Mouse (Mus musculus): ENCODE measurements around the gene Ext2.

Gene Ext2

DNA sequence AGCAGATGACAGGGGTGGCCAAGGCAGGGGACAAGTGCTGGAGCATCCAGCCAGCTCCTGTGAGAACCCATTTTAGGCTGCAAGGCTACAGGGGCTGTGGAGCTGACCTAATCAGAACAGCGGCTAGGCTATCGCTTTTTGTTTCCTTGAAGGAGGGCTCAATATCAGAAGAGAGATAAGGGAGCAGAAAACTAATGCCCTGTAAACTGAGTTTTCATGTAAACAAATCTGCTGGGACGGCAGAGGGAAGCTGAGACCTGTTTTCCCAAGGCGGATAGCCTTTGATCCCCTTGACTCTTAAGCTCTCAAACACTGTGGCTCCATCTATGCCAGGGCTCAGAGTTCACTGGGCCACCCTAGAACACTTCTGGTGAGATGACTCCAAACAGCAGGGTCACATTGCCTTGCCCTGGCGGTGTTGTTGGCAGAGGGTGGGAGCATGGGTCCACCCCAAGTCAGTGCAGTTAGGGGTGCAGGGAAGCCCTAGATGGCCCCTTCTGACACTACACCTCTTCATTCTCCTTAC, 83.3 kb downstream of the Ext2 start:
- DNase-seq (ENCODE audit: low spot score in 2 of 2), result no peak

DNA sequence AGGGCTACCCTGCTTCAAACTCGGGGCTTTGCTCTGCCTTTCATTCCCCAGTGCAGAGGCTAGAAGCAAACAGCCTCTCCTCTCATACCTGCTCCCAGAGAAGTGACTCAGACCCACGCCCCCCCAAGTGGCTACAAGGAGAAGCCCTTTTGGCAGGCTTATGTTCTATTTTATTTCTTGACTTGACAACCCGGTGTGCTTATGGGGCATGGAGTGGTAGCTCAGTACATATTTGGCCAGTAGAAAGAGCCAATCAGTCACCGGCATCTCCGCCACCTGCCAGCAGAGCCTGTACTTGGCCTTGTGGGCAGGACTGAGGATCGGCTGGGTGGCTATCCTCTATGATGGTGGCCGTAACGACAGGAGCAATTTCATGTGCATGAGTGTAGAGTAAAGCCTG, 85.2 kb downstream of the Ext2 start:
- no peak for DNase-seq (ENCODE audit: low spot score in 2 of 2)

DNA sequence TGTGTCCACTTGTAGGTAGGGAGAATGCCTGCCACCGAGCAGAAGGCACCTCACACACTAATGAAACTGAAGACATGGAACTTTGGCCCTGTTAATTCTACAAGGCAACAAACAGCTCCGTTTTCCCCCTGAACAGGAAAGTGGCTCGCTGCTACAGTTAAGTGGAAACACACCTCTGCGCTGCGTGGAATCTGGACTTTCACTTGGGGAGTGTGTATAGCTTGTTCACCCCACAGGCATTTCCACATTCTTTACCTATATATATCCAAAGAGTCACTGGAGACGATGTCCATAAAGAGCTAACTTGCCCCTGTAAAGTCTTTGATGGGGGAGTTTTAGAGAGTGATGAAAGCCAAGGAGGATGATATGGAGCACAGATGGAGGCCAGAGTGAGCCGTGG, 89.7 kb downstream of the Ext2 start:
- no peak for DNase-seq (ENCODE audit: low spot score in 2 of 2)

DNA sequence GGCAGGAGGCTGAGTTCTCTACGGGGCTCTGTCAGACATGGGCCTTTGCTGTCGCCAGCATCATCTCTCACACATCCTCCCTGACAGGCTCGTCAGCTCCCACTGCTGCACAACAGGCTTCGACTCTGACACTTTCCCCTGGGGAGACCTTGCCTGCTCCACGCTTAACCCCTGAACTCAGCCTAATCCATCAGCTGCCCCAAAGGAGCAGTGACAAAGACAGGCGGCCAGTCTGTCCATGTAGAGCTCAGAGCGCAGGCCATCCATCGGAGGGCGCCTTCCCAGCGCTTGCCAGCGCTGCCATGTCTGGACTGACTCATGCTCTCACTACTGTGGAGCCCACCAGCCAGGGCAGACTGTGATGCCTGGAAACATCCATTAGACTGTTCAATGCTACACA, 92.8 kb downstream of the Ext2 start:
- no peak for DNase-seq (ENCODE audit: low spot score in 2 of 2)

DNA sequence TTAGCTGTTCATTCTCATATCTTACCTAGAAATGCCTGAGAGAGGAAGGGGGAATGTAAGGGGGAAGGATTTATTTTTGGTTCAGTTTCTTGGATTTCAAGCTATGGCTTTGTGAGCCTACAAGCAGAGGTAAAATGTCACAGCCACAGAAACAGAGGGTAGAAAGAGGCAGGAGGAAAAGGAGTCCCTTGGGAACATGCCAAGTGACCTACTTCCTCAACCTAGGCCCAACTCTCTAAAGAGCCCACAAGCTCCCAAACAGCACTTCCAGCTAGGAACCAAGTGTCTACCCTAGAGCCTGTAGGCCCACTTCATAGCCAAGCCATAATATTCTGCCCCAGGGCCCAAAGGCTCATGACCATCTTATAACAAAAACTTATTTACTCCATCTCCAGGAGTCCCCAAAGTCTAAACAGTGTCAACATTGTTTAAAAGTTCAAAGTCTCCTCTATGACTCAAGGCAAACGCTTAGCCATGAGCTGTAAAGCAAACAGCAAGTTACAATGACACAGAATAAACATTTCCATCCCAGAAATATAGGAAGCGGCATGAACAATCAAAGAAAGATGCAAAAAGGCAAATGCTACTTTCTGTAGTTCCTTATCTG, 99.1 kb downstream of the Ext2 start:
- DNase-seq (ENCODE audit: low spot score in 2 of 2), result no peak

DNA sequence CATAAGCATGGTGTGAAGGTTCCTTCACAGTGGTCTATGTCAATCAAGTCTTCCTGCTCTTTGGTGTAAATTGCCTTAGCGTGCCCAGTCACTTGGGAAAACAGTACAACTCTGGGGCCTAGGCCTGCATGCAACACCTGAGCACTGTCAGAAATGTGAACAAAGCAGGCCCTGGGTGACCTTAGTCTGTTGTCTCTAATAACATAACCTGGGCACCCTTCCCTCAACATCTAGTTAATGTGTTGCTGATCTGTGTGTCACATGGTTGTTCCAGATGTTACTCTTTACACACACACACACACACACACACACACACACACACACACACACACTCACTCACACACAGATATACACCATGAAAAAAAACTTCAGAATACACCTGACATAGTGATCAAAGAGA, 101.4 kb downstream of the Ext2 start:
- DNase-seq (ENCODE audit: low spot score in 2 of 2), result no peak

DNA sequence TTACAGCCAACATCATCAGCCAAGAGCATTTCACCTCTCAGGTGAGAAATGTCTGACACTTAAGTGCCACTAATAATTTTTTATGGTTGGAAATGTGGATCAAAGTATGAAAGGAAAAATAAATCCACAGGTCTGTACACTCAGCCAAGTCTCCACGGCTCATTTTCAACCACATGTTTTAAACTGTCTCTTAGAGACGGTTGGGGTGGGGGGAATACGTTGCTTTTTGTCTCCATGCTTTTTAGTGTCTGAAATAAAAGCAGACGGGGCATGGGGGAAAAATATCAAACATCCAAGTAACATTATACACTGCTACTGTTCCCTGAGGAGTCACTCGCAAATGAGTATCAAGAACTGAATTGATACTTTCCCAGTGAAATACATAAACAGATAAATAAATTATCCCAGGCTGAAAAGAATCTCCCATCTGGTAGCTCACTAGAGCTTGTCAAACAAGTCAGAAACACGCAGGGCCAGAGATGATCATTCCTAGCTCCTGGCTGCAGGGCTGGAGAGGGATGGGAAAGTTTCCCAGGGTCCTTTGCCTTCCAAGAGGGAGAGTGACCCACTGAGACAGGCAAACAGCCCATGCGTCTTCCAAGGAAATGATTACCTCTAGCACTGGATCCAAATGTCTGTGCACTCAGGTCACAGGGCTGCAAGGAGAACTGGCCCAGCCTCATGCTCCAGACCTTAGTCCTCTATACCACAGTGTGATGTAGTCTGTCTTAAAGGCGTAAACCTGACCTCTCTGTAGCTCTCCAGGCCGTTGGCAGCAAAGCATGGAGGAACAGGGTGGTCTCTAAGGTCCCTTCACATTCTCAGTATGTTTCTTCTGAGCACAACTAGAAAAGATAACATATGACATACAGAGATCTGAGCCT, 102.3 kb downstream of the Ext2 start:
- no peak for DNase-seq (ENCODE audit: low spot score in 2 of 2)

DNA sequence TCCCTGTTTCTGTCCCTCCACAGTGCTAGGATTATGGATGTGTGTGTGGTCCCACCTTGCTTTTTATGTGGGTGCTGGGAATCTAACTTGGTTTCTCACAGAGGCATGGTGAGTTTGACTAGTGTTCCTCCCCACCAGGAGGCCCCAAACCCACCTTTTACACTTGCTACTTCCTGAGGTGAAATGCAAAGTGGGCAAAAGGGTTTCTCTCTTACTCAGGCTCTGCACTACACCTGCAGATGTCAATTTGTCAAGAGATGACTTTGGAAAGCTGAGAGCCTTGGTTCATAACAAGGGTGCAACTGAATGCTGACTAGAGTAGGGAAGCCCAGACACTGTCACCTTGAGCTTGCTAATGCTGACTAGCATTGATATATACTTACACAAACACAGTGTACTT, 109.1 kb downstream of the Ext2 start:
- no peak for DNase-seq (ENCODE audit: low spot score in 2 of 2)

DNA sequence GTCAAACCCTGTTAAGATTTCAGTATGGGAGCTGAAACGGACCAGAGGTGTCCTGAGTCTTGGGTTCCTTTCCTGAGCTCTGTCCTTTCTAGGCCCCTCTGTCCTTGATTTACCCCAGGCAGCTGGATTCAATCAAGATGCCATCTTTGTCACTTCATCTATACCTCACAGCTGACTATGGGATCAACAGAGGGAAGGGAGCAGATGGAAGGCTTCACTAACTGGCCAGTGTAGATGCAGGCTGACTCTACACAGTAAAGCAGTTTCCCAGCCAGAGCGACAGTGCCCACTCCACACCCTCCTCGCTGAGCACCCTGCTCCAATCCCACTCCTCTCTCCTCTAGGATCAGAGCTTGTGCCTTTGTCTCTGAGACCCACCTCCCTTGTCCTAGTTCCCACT, 110.9 kb downstream of the Ext2 start:
- DNase-seq (ENCODE audit: low spot score in 2 of 2), result no peak

DNA sequence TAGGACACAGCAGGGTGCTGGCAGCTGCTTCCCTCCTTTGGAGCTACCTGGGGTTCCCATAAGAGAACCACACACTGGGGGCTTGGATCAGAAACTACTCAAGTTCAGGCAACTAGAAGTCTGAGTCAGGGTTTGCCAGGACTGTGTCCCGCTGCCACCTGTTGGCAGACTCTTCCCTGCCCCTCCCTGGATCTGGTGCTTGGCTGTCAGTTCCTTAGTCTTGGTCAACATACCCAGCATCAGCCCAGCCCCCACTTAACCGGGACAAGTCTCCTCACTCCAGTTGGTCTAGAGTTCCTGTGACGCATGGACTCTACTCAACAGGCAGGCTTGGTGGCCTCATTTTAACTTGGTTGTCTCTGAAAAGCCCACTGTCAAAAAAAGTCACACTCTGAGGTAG, 112.7 kb downstream of the Ext2 start:
- DNase-seq (ENCODE audit: low spot score in 2 of 2), result no peak

DNA sequence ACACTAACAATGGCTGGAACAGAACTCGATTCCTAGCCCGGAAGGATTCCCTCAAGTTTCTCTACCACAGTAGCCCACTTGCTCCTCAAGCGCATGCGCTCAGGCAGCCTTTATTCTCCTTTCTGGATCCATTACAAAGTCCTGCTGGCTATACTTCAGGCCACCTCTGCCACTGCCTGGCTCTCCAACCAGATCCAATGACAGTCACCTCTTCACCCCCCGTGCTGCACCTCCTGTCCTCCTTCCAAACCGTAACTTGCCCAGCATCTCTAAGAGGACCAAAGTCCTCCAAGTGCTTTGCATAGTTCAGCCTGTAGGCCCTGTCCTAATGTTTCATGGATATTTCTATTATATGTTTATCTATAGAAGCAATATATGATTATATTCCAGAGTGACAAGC, 113.1 kb downstream of the Ext2 start:
- no peak for DNase-seq (ENCODE audit: low spot score in 2 of 2)

DNA sequence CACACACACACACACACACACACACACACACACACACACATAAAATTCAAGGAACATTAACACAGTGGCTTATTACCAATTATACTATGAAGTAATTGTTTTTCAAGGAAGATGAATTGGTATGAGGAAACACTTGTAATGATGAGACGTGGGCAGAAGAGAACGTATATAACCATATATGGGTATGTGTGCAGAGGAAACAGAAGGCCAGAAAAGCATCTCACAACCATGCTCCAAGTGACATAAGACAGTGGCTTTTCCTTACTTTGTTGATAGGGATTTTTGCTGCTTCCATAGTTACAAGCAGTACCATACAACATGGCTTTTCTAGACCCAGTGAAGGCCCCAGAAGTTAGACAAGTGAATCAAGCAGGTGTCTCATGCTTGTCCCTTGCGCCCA, 115.5 kb downstream of the Ext2 start:
- DNase-seq (ENCODE audit: low spot score in 2 of 2), result no peak

DNA sequence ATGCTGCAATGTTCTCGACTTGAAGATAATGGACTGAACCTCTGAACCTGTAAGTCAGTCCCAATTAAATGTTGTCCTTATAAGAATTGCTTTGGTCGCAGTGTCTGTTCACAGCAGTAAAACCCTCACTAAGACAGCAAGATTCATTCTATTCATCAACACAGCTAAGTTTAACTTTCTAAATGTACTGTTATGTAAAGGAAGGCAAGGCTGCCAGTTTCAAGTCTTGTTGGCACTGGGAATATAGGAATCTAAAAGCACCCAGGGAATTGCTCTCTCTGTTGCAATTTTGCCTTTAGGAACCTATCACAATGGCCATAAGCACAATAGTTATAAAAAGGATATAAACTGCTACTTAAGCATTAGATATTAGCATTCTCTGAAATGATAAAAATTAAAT, 116.0 kb downstream of the Ext2 start:
- peak in 1 of 2 experiments; percentile 33 for DNase-seq (ENCODE audit: low spot score in 2 of 2)

DNA sequence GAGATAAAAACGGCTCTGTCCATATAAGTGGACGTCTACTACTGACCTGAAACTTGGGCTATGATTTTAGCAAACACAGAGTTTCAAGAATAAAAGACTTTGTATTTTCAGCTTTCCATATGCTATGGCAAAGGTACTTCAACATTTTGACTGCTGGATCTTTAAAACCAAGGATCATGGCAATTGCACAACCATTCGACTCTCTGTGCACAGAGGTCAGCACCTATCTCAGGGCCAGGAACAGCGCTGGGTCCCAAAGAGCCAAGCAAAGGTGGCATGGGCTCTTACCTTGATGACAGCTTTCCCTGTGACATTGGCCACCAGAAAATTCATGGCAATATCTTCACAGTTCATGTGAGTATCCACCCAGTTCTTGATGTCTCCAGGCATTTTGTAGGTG, 118.2 kb downstream of the Ext2 start:
- no peak for DNase-seq (ENCODE audit: low spot score in 2 of 2)

DNA sequence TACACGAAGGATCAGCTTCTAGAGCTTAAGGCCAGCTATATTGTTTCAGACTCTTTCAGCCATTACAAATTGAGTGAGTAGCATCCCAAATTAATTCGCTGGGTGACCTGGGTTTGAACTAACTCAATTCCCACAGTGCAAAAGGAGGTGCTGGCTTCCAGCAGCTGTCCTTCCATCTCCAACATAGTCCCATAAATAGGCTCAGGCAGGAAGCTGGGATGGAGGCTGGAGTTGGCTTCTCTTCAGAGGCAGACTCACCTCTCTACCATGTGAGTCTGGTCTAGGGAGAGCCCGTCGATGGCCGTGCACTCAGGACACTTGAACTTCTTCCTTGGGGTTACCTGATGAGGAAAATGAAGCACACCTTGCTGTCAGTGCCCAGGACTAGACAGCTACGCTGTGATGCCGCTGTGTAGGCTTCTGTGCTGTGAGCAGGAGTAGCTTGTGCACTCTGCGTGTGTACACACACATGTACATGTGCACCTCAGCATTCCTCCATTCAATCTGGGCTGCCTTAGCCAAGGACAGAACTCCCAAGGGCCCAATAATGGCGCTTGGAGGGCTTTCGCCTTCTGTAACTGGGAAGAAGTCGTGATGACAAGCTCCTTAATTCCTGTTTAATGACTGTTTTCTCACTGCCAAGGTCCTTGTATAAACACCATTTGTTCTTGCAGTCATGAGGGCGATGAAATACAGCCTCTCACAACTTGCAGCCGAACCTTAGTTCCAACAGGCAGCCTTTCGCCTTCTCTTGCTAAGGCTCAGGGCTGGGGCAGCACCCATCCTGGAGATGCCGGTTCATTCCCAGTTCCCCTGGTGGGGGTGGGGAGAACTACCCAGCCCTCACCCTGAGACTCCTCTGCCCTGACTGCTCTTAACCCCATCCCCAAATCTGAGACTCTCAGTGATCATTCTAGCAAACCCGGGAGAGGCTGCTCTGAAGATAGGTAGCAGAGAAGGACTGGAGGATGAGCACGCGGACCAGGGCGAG, 119.1 kb downstream of the Ext2 start:
- DNase-seq (ENCODE audit: low spot score in 2 of 2), result no peak

DNA sequence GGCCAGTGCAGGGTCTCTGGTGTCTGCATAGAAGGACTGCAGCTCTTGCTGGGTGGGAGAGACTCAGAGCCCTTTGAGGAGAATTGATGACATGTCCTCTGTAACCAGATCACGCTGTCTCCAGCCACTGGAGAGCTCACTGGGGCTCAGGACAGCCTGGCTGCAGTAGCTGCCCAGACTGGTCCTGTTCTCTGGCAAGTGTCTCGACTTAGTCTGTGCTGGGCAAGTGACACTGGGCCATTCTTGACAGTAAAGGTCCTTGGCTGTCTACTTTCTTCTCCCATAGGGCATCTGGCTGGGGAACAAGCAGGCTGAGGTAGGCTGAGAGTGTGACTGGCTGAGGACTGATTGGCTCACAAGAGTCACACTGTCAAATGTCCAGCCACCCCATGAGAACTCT, 123.0 kb downstream of the Ext2 start:
- no peak for DNase-seq (ENCODE audit: low spot score in 2 of 2)

DNA sequence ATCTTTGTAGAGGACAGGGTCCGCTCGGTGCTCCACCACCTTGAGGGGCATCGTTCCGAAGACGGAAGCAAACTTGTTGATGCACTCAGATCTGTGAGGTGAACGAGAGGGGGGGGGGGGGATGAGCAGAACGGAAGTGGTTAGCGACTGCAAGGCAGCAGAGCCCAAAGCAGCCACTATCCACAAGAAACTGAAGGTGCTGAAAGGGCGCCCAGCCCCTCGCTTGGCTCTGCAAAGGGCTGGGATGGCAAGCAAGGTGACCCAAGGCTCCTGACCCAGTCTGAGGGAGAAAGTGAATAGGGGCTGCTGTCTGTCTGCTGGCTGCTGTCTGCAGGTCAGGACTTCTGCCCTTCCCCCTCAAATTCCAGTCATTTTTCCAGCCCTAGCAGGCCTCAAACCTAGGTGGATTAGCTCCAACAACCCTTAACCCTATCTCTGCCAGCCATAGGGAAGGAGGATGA, 126.2 kb downstream of the Ext2 start:
- DNase-seq (ENCODE audit: low spot score in 2 of 2), result no peak

DNA sequence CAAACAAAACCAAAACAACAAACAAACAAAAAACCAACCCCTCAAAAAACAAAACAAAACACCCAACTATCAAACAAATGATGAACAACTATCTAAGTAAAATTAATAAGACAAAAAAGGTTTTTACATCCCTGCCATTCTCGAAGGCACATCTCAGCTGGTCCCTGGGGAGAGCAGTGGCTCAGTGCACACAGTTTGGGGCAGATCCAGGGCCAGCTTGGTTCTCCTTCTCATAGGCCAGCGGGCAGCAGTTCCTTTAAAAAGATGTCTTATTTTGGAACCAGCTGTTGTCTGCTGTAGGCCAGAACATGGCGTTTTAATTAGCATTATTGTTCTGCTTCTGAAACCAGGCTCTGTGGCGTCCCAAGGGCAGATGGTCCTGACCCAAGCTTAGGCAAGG, 129.3 kb downstream of the Ext2 start:
- no peak for DNase-seq (ENCODE audit: low spot score in 2 of 2)

DNA sequence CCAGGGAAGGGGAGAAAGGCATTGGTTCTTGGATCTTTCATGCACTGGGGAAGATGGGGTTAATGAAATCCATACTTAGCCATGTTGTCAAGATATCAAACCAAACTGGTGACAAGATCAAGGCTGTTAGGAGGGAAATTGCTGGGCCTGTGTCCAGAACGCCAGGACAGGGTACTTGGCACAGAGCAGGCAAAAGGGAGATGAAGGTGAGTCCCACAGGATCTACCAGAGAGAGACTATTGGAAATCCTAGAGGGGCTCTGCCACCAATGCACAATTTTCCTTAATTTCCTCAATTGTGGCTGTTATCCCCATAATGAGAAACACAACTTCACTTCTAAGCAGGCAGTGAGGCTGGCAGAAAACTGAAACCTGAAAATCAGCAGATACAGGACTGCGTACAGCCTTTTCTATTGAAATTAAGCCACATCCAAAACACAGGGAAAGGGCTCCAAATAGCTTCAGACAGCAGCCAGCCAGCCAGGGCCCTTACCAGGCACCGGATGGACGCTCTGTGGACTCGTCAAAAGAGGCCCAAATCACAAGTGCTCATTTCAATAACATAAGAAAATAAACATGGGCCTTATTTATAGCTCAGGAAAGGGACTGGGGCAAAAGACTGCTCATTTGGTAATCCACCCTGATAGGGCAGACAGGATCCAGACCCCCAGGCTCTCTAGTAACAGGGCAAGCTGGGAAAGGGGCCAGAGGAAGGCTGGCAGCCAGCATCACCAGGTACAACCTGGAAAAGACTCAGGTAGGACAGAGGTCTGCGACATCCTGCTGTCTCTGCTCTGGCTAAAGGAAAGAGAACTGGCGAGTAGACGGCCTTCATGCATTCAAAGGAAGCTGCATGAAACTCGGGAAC, 132.1 kb downstream of the Ext2 start:
- DNase-seq (ENCODE audit: low spot score in 2 of 2), result no peak

DNA sequence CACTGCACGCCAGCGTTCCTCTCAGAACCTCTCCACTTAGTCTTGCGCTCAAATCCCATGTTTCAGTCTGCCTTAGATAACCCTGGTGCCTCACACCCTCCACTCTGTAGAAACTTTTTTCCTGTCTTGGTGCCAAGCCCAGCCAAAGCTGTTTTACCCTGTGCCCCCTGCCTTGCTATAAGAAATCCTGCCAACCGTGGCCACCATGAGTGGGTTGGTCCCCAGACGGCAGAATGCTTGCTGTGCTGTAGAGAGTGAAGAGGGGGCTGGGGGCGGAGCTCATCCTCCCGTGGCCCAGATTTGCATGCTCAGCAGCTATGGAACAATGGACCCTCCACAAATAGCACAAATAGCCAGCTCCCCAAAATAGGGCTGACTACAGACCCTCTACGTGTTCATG, 138.7 kb downstream of the Ext2 start:
- DNase-seq (ENCODE audit: low spot score in 2 of 2), result peak in 1 of 2 experiments; percentile 36

DNA sequence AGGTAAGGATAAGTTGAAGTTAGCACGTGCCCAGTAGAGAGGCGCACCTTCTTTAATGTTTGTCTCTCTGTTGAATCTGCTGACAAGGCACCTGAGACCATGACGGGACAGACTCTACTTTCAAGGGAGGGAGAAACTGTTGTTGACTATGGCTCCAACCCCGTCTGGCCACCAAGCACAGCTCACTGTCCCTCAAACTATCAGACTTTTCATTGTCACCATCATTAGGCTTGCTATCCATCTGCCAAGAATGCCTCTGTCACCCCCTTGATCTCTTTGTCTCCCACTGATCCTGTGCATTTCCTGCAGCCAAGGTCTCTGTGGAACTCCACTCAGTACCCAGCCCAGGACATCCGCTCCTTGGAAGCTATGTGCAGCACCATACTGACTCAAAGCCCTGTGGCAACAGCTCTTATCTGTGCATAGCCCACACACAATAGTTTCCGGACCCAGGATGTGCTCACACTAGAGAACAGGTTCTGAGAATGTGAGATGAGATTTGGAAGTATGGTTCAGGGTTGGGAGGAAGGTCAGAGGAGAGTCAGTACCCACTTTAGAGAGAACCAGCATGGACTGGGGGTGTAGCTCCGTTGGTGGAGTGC, 139.7 kb downstream of the Ext2 start:
- DNase-seq (ENCODE audit: low spot score in 2 of 2), result no peak
